Mouse (Mus musculus) kidney, postnatal 14 days (tissue): ENCODE results near the gene D16Ertd472e.
A peak's percentile ranks its signal among the peaks of the same experiment; 100 is the strongest.

ENCODE experiments used
- DNase-seq: peaks from one replicate; pipeline ENCODE4 v3.0.0; 2022; ENCODE audit warnings: mixed read lengths

Gene D16Ertd472e

DNA sequence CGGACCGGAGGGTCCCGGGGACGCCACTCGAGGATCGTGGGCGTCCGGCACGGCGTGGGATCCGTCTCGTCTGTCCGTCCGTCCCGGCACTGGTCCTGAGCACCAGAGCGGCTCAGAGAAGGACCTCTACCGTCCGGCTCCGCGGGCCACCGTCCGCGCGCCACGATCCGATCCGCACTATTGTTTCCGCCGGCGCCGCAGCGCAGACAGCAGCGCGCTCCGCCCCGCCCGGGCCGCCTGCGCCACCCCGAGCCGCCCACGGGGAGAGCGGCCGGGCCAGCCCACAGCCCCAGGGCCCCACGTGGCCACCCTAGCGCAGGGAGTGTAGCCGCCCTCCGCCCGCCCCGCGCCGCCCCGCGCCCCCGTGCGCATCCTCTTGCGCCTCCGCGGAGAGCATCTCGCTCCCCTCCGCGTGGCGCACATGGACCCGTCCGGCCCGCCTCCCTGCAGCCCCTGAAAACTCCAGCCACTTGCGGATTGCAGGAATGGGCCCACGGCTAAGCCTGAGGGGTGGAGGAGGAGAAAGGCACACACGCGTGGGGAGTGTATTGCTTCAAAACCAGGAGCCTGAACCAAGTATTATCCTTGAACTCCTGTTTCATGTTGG, at the start of gene D16Ertd472e:
TSS of gene D16Ertd472e (minus strand) at position 231 of the 607 bp plus-strand sequence.
- peak; percentile 91 for DNase-seq

GRCm38 (mm10) chr16:78622755-78623154, 46.2 kb upstream of the D16Ertd472e start:
- DNase-seq, result no peak

GRCm38 (mm10) chr16:78619386-78619785, 42.9 kb upstream of the D16Ertd472e start:
- DNase-seq, result peak; percentile 24

DNA sequence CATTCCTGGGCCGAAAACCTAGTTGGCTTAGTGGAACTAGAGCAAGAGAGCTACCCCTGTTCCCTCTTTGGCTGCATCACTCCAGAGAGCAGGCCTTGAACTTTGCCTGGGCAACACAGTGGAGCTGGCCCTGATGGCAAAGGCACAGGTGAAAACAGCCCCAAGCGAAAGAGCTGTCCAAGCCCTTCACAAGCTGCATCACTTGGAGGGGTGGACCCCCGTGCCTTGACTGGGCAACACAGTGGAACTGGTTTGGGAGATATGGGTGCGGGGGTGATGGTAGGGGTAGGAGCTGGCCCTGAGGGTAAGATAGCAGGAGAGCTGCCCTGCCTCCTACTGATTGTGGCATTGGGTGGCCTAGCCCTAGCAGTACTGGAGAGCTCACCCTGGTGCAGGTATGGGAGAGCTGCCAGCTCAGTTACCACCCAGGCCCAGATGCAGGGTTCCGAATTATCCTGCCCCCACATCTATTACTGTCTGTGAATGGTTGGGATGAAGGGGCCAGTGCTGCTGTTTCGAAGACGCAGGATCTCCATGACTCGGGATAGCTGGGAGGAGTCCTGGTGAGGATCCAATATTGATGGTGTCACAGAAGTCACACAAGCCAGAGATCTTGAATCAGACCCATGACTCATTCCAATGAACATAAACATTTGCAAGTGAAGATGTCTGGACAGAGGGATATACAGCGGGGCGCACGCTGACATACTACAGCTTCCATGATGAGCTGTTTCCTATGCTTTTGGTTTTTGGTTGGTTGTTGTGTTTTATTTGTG, 41.4 kb upstream of the D16Ertd472e start:
- DNase-seq, result no peak

DNA sequence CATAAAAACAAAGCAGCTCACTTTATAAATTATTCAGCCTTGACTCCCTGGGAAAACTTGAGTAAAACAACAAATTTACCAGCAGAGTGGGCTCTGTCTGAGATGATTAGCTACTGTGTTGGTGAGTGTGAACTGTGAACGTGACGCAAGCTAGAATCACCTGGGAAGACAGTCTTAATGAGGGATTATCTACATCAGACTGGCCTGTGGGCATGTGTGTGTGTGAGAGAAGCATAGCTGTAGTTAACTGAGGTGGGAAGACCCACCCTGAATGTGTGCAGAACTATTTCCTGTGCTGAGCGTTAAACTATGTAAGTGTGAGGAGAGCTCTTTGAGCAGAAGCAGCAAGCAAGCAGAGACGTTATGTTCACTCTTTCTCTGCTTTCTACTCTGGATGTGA, 29.7 kb upstream of the D16Ertd472e start:
- no peak for DNase-seq

GRCm38 (mm10) chr16:78598919-78599318, 22.4 kb upstream of the D16Ertd472e start:
- DNase-seq, result no peak

GRCm38 (mm10) chr16:78596381-78596780, 19.9 kb upstream of the D16Ertd472e start:
- DNase-seq, result peak; percentile 27

GRCm38 (mm10) chr16:78595821-78596220, 19.3 kb upstream of the D16Ertd472e start:
- DNase-seq, result no peak

GRCm38 (mm10) chr16:78594154-78594553, 17.6 kb upstream of the D16Ertd472e start:
- DNase-seq, result no peak

- no peak for DNase-seq
Measured at GRCm38 (mm10) chr16:78591130-78591529, 14.6 kb upstream of the D16Ertd472e start.

GRCm38 (mm10) chr16:78588821-78589220, 12.3 kb upstream of the D16Ertd472e start:
- no peak for DNase-seq

DNA sequence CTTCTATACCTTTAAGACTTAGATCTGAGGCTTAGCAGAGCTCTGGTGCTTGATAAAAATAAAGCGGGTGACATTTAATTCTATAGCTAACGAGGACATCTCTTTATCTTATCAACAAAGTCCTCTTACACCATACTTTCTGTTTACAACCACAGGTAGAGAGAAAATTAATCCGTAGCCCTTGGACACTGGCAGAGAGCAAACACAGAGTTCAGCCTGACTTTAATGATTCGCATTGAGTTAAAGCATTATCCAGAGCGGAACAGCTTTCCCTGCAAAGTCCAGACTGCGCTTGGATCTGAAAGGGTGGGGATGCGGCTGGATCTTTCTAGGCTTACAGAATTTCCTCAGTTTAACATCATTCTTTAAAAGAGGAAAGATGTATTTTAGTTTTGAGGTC, 10.1 kb upstream of the D16Ertd472e start:
- DNase-seq, result no peak

DNA sequence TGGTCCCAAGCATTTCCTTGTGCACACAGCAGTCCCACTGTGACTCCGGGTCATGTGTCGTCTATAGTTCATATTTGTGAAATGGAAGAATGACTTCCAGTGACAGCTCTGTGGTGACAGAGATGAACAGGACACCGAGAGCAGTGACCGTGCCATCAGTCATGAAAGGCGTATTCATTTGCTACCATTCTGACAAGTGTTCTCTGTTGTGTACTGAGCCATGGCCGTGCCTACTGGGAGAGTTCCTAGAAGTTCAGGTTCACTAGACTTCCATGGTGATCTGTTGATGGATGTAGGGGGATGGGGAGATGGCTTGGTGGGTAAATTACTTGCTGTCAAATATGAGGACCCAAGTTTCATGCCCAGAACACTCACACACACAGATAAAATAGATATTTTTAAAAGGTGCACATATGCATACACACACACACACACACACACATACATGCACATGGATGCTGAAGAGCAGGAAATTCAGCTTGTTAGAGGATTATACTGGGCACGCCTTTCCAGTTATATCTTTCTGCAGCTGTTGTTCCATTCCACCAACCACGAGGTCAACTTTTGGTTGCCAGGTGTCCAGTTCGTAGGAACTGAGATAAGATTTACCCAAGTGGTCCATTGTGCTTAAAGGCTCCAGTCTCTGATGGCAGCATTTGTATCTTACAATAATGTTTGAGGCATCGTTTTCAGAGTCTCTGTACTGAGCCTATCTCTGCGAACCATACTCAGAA, 9.3 kb upstream of the D16Ertd472e start:
- no peak for DNase-seq

DNA sequence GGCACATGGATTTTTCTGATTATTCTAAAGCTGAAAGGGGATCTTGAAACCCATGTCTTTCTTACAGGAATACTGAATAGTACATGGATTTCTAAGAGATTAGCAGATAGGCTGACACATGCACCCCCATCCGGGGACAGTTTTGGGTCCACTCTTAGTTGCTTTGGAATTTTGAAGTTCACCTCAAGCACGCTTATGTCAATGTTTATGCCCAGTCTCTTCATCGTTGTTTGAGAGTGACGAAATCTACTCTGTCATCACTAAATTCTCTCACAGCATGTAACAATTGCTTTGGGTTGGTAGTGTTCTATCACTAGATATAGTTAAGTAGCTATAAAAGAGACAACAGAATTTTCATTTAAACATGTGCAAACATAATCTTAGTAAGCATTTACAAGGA, 8.7 kb upstream of the D16Ertd472e start:
- DNase-seq, result no peak

DNA sequence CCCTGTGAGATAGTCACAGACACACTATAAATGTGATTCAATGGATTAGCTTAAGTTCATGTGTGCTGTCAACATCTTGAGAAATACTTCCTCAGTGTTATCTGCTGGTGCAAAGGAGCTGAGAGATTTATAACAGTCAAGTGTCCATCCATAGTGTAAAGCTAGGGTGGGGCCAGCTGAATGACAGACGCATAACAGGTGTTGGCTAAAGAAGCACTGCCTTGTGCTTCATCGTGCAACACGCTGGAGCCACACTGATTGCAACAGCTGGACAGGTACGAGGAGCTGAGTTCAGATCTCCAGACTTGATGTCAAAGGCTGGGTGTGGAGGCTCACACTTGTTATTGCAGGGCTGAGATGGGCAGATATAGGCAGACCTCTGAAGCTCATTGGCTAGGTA, 7.5 kb upstream of the D16Ertd472e start:
- no peak for DNase-seq

DNA sequence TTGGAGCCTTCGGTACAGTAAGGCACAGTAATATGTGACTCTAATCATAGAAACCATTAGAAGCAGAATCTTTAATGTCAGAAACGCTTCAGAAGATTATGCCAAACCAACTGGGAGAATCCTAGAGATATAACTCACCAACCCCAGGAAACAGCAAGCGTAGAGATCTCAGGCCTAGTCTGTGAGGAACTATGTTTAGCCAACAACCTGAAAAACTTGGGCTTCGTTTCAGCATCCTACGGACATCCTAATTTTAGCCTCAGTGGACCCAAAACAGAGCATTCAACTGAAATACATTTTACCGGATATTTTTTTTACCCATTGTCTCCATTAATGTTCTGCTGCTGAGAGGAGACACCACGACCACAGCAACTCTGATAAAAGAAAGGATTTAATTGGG, 3.9 kb upstream of the D16Ertd472e start:
- no peak for DNase-seq

DNA sequence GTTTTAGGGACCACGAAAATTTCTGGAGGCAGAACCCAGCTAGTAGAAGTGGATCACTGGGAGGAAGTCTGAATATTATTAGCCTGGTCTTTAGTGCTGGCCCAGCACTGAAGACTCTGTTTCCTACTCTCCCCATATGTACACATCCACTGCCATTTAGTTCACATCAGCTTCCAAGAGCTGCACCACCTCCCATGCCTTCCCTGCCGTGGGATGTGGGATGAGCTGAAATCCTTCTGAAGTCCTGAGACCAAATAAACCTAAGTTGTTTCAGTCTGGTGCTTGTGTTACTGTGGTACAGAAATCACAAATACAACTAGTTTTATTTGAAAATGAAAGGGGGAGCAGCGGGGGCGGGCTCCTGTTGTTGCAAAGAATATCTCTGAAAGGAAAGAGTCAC, 2.9 kb upstream of the D16Ertd472e start:
- no peak for DNase-seq

DNA sequence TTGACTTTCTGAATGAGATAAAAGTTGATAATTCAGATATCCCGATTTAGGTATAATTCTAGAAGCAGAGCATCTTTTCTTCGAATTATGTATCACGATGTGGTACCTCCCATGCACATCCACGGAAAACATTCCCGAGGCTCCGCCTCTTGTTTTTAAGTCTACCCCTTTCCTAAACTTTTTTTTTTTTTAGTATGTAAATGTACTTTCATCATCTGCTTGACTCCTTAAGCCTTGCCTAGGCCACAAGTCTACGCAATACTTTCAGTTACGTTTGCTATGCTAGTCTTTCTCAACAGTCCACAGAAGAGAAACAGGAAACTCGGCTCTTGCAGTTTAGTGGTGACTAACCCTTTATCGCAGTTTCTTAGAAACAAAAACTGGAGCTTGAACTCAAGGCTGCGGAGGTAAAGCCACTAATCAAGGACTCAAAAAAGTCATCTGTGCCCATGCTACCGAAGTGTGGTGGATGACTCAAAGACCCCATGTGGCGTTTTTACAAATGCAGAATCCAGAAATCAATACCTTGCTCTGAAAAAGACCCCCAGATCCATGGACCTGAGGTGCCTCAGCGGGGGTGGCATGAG, 670 bp upstream of the D16Ertd472e start:
- DNase-seq, result peak; percentile 29

GRCm38 (mm10) chr16:78575852-78576477, 543 bp downstream of the D16Ertd472e start:
- no peak for DNase-seq

GRCm38 (mm10) chr16:78575190-78575851, 1.2 kb downstream of the D16Ertd472e start:
- DNase-seq, result no peak

DNA sequence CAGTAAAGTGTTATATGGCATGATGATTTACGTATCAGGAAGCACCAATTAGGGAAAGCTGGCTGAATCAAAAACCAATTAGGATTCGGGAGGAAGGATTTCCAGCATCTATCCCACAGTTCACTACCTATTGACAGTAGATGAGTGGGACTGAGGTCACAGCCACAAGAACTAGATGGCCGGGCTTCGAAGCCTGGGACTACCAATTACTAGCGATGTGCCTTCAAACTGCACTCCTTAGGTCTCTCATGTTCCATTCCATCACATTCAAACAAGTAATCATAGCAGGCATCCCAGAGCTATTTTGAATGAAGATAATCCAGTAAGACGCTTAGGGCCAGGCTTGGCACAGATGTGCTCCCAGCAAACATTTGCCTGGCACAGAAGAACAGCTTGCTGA, 2.3 kb downstream of the D16Ertd472e start:
- no peak for DNase-seq

GRCm38 (mm10) chr16:78573016-78573415, 3.5 kb downstream of the D16Ertd472e start:
- no peak for DNase-seq
